Mouse (Mus musculus) myocyte (in vitro differentiated cells): ENCODE results near the gene Chmp4b. TPM values are rescaled to one million over a fixed set of nuclear protein-coding genes. Genes with fewer than 3 reads are reported as not detected.

Experiments used
- H3K27me3 ChIP-seq: one replicate; pipeline ENCODE4 v1.6.1; 2011; ENCODE audit not compliant: control insufficient read depth, insufficient read depth, insufficient read length
- H3K36me3 ChIP-seq: one replicate; pipeline ENCODE4 v1.6.1; 2011; ENCODE audit not compliant: control insufficient read depth, insufficient read depth
- H3K4me2 ChIP-seq: one replicate; pipeline ENCODE4 v1.6.1; 2011; ENCODE audit warnings: low read depth, control low read depth
- H3K4me3 ChIP-seq: one replicate; pipeline ENCODE4 v1.5.1; 2011; ENCODE audit warnings: mild to moderate bottlenecking, control low read depth, moderate library complexity
- H3K79me2 ChIP-seq: one replicate; pipeline ENCODE4 v1.6.1; 2011; ENCODE audit not compliant: control insufficient read depth, insufficient read depth
- H3ac ChIP-seq: one replicate; pipeline ENCODE4 v1.6.1; 2011; ENCODE audit not compliant: control insufficient read depth, insufficient read length
- CEBPB ChIP-seq: IDR thresholded peaks from 2 replicates; pipeline ENCODE4 v1.6.1; 2011; ENCODE audit warnings: mild to moderate bottlenecking, moderate library complexity; ENCODE audit not compliant: poor library complexity, insufficient read depth, severe bottlenecking
- E2F4 ChIP-seq: IDR thresholded peaks from one replicate; pipeline ENCODE4 v1.6.1; 2011; ENCODE audit warnings: mild to moderate bottlenecking, control low read depth, moderate library complexity; ENCODE audit not compliant: insufficient read depth
- MAX ChIP-seq: IDR thresholded peaks from one replicate; pipeline ENCODE4 v1.6.1; 2011; ENCODE audit warnings: low read depth, mild to moderate bottlenecking, control low read depth
- MYOD1 ChIP-seq, 3 experiments: IDR thresholded peaks; one replicate each; pipeline ENCODE4 v1.6.1; 2011; ENCODE audit warnings: control low read depth in 2 of 3, low read depth in 2 of 3, mild to moderate bottlenecking in 2 of 3, moderate library complexity in 1 of 3; ENCODE audit not compliant: insufficient read length in 2 of 3, control insufficient read depth in 1 of 3
- MYOG ChIP-seq, 3 experiments: IDR thresholded peaks; one replicate each; pipeline ENCODE4 v1.6.1; 2011; ENCODE audit warnings: control low read depth in 2 of 3, low read depth in 2 of 3, mild to moderate bottlenecking in 2 of 3; ENCODE audit not compliant: insufficient read length in 2 of 3, control insufficient read depth in 1 of 3, insufficient read depth in 1 of 3
- POLR2A ChIP-seq: IDR thresholded peaks from one replicate; pipeline ENCODE4 v1.6.1; 2011; ENCODE audit warnings: low read depth, mild to moderate bottlenecking, control low read depth, moderate library complexity; ENCODE audit not compliant: insufficient read length
- POLR2AphosphoS2 ChIP-seq: IDR thresholded peaks from one replicate; pipeline ENCODE4 v1.6.1; 2011; ENCODE audit warnings: low read depth, control low read depth; ENCODE audit not compliant: insufficient read length
- REST ChIP-seq: IDR thresholded peaks from one replicate; pipeline ENCODE4 v1.6.1; 2011; ENCODE audit warnings: mild to moderate bottlenecking, control low read depth, moderate library complexity; ENCODE audit not compliant: insufficient read depth, insufficient read length
- SRF ChIP-seq: IDR thresholded peaks from one replicate; pipeline ENCODE4 v1.6.1; 2011; ENCODE audit warnings: low read depth; ENCODE audit not compliant: control insufficient read depth, insufficient read length
- TCF12 ChIP-seq: IDR thresholded peaks from one replicate; pipeline ENCODE4 v1.6.1; 2011; ENCODE audit warnings: mild to moderate bottlenecking, control low read depth; ENCODE audit not compliant: poor library complexity, insufficient read depth, severe bottlenecking
- TCF3 ChIP-seq: IDR thresholded peaks from one replicate; pipeline ENCODE4 v1.6.1; 2011; ENCODE audit warnings: low read depth, control low read depth; ENCODE audit not compliant: insufficient read length
- USF1 ChIP-seq: IDR thresholded peaks from one replicate; pipeline ENCODE4 v1.6.1; 2011; ENCODE audit warnings: low read depth, mild to moderate bottlenecking, control low read depth, moderate library complexity
- polyA plus RNA-seq: library from polyadenylated mRNA; unstranded; fragments of >200 nt; fragmentation: generic; extraction: Trizol; gene quantifications from one replicate; pipeline ENCODE4 v1.2.1, GENCODE M21; 2012; ENCODE audit warnings: missing spikeins

Chmp4b gene
- polyA plus RNA-seq, 1 experiment, result 172 TPM

DNA sequence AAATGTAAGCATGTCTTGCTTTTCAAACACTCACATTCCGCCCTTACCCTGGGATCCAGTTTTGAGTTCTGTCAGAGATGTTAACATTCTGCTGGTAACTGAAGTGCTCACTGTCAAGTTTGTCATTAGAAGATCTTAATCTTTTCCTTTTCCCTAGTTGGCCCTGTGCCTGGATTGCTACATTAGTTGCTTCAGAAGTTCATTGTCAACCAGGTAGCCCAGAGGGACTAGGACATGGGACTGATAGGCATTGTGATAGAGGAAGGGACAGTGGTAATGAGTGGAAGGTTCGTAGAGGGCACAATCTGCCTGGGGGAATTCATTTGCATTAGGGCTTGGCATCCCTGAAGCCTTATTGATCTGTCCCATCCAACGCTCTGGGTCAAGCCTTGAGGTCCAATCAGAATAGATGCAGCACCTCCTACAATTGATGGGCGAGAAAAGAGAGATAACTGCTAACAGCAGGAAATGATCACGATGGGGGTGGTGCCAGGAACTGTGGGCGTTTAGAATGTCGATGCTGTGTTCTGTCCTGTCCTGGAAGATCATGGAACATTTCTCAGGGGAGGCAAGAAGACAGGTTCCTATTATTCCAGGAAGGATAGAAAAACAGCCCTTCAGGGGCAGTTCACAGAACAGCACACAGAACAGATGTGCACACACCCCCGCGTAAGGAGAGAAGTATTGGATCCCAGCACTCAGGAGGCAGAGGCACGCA, 42.3 kb upstream of the Chmp4b start:
- TF ChIP-seq MYOG (IDR thresholded peaks at IDR 0.05; ENCODE audit: control insufficient read depth in 1 of 3, insufficient read depth in 1 of 3, insufficient read length in 2 of 3, low read depth in 2 of 3) (no peak), E2F4 (no peak), POLR2AphosphoS2 (no peak), CEBPB (no peak), USF1 (no peak), MYOD1 (IDR thresholded peaks at IDR 0.05; ENCODE audit: control insufficient read depth in 1 of 3, insufficient read length in 2 of 3, low read depth in 2 of 3) (no peak), SRF (no peak), TCF12 (no peak), REST (no peak), POLR2A (no peak), MAX (no peak), TCF3 (no peak)
- Histone ChIP-seq H3ac (no peak overlapping the region), H3K4me2 (no peak overlapping the region), H3K4me3 (no peak overlapping the region), H3K27me3 (peaks cover 4% of the 10 kb centered on the region), H3K36me3 (no peaks in the 10 kb centered on the region), H3K79me2 (no peaks in the 10 kb centered on the region)

- Histone ChIP-seq H3K79me2 (no peaks in the 10 kb centered on the region), H3K4me2 (peak within 1 kb of the TSS; percentile 95), H3K4me3 (peak within 1 kb of the TSS; percentile 38), H3ac (peak within 1 kb of the TSS; percentile 38), H3K27me3 (peaks cover 3% of the 10 kb centered on the region), H3K36me3 (no peaks in the 10 kb centered on the region)
- TF ChIP-seq POLR2A (peak; percentile 73), MYOG (IDR thresholded peaks at IDR 0.05; ENCODE audit: control insufficient read depth in 1 of 3, insufficient read depth in 1 of 3, insufficient read length in 2 of 3, low read depth in 2 of 3) (peak in 2 of 3 experiments; percentile 11 to 41), TCF12 (no peak), SRF (no peak), MAX (no peak), MYOD1 (IDR thresholded peaks at IDR 0.05; ENCODE audit: control insufficient read depth in 1 of 3, insufficient read length in 2 of 3, low read depth in 2 of 3) (peak in 1 of 3 experiments; percentile 62), USF1 (no peak), E2F4 (no peak), POLR2AphosphoS2 (peak; percentile 69)
Observed at GRCm38 (mm10) chr2:154613118-154614115, 38.1 kb upstream of the Chmp4b start, which contains the start of the genes Zfp341 and 4930519P11Rik. Gene Zfp341 (plus strand): TSS chr2:154613297. Gene 4930519P11Rik (minus strand): TSS chr2:154613437.

DNA sequence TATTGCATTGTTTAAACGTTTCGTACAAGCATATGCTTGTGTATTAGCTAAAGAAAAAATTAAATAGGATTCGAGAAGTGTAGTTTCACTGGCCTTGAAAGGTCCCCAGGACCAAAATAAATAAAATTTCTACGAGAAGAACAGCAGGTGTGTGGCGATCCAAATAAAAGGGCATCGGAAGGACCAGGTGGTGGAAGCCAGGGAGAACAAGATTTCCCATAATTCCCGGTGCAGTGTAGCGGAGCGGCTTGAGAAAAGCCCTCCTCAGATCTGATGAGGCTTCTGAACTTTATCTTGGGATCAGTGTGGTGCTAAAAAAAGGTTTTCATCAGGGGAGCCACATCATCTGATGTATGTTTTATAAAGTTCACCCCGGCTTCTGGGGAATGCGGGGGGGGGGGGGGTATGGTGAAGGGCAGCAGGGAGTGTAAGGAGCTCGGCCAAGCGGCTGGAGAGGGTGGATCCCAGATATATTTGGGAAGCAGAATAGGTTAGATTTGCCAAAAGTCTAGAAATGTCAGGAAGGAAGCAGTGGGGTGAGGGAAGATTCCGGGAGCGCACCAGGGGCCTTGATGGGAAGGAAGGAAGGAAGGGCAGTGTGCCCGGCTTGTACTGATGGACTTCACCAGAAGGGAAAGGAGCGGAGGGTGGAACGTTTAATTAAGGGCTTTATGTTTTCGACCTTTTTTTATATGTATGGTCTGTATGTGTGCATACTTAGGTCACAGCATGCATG, 36.5 kb upstream of the Chmp4b start:
- no peaks in the 10 kb centered on the region for H3K27me3 ChIP-seq
- H3K4me3 ChIP-seq, result no peak overlapping the region
- no peak overlapping the region for H3K4me2 ChIP-seq
- no peaks in the 10 kb centered on the region for H3K36me3 ChIP-seq
- H3ac ChIP-seq, result no peak overlapping the region
- TF ChIP-seq CEBPB (no peak), SRF (no peak), MYOG (IDR thresholded peaks at IDR 0.05; ENCODE audit: control insufficient read depth in 1 of 3, insufficient read depth in 1 of 3, insufficient read length in 2 of 3, low read depth in 2 of 3) (no peak), MAX (no peak), POLR2AphosphoS2 (no peak), TCF3 (no peak), TCF12 (no peak), USF1 (no peak), POLR2A (no peak), E2F4 (no peak), MYOD1 (IDR thresholded peaks at IDR 0.05; ENCODE audit: control insufficient read depth in 1 of 3, insufficient read length in 2 of 3, low read depth in 2 of 3) (no peak), REST (no peak)
- H3K79me2 ChIP-seq, result no peaks in the 10 kb centered on the region

- H3K27me3 ChIP-seq, result no peaks in the 10 kb centered on the region
- H3K79me2 ChIP-seq, result no peaks in the 10 kb centered on the region
- H3K36me3 ChIP-seq, result no peaks in the 10 kb centered on the region
- H3ac ChIP-seq, result no peak overlapping the region
- no peak overlapping the region for H3K4me3 ChIP-seq
- no peak for TF ChIP-seq TCF3
- no peak for TF ChIP-seq MAX
- no peak for TF ChIP-seq CEBPB
- TF ChIP-seq REST, result no peak
- no peak for TF ChIP-seq MYOG (IDR thresholded peaks at IDR 0.05; ENCODE audit: control insufficient read depth in 1 of 3, insufficient read depth in 1 of 3, insufficient read length in 2 of 3, low read depth in 2 of 3)
- no peak for TF ChIP-seq TCF12
- no peak for TF ChIP-seq SRF
- no peak for TF ChIP-seq POLR2AphosphoS2
- TF ChIP-seq MYOD1 (IDR thresholded peaks at IDR 0.05; ENCODE audit: control insufficient read depth in 1 of 3, insufficient read length in 2 of 3, low read depth in 2 of 3), result no peak
- no peak for TF ChIP-seq E2F4
- no peak for TF ChIP-seq USF1
- TF ChIP-seq POLR2A, result no peak
- H3K4me2 ChIP-seq, result no peak overlapping the region
Observed at GRCm38 (mm10) chr2:154615674-154616073, 35.8 kb upstream of the Chmp4b start.
